Mouse (Mus musculus) mouse embryonic stem cell (cell line): ENCODE data around the gene Tesmin.

Experiments used
- in situ Hi-C, 2 experiments: fragments of 300-500 bp; cut with MboI; formaldehyde crosslinking; loops; 1 replicate in 1 of 2; 3 replicates in 1 of 2; pipeline ENCODE4 v1.14.3; 2019 to 2020; ENCODE audit warnings: low sequenced_read_pairs in 2 of 2, low pct_unique_long_range_greater_than_20kb in 1 of 2, mixed read lengths in 1 of 2; ENCODE audit not compliant: unreplicated experiment in 1 of 2

Gene Tesmin

GRCm38 (mm10) chr19:3378614-3379013, 10.0 kb upstream of the Tesmin start:
- in situ Hi-C loops, result no loop called here

GRCm38 (mm10) chr19:3388061-3388460, 596 bp upstream of the Tesmin start:
- in situ Hi-C loops, result no loop called here

- in situ Hi-C loops, result no loop called here
Measured at GRCm38 (mm10) chr19:3389089-3389488, 432 bp downstream of the Tesmin start.

- in situ Hi-C loops, result no loop called here
Measured at GRCm38 (mm10) chr19:3392384-3392783, 3.7 kb downstream of the Tesmin start.

GRCm38 (mm10) chr19:3394216-3394615, 5.6 kb downstream of the Tesmin start:
- in situ Hi-C loops, result no loop called here

- in situ Hi-C loops, result no loop called here
Measured at GRCm38 (mm10) chr19:3400057-3400456, 11.4 kb downstream of the Tesmin start.

GRCm38 (mm10) chr19:3401504-3401903, 12.8 kb downstream of the Tesmin start:
- in situ Hi-C loops, result no loop called here

GRCm38 (mm10) chr19:3401943-3402342, 13.3 kb downstream of the Tesmin start:
- in situ Hi-C loops, result no loop called here

- in situ Hi-C loops, result no loop called here
Measured at GRCm38 (mm10) chr19:3402390-3402789, 13.7 kb downstream of the Tesmin start.

GRCm38 (mm10) chr19:3404030-3404429, 15.4 kb downstream of the Tesmin start:
- in situ Hi-C loops, result no loop called here

- in situ Hi-C loops, result no loop called here
Measured at GRCm38 (mm10) chr19:3405531-3406281, 17.0 kb downstream of the Tesmin start.

- in situ Hi-C loops, result no loop called here
Measured at GRCm38 (mm10) chr19:3414268-3414733, 25.6 kb downstream of the Tesmin start, which contains the start of gene Gal. Gene Gal (minus strand): TSS chr19:3414544.

- in situ Hi-C loops, result no loop called here
Measured at GRCm38 (mm10) chr19:3419251-3419650, 30.6 kb downstream of the Tesmin start.

GRCm38 (mm10) chr19:3422488-3422887, 33.8 kb downstream of the Tesmin start:
- in situ Hi-C loops, result no loop called here

- in situ Hi-C loops, result no loop called here
Measured at GRCm38 (mm10) chr19:3422981-3423380, 34.3 kb downstream of the Tesmin start.

- in situ Hi-C loops, result no loop called here
Measured at GRCm38 (mm10) chr19:3424214-3424613, 35.6 kb downstream of the Tesmin start.

GRCm38 (mm10) chr19:3428057-3428830, 39.6 kb downstream of the Tesmin start:
- in situ Hi-C loops, result no loop called here

GRCm38 (mm10) chr19:3429156-3429816, 40.6 kb downstream of the Tesmin start:
- in situ Hi-C loops, result no loop called here

- in situ Hi-C loops, result loop anchor here in 1 of 2 experiments (10.0 kb wide), 1 partner anchor 116 kb away; no protein-coding TSS in a partner anchor
Measured at GRCm38 (mm10) chr19:3431066-3431465, 42.4 kb downstream of the Tesmin start.
